Mouse (Mus musculus) MEL (cell line): ENCODE results near the gene Kcna5. TPM values are rescaled to one million over a fixed set of nuclear protein-coding genes. Genes with fewer than 3 reads are reported as not detected.

Source experiments
- DNase-seq: peaks from one replicate; pipeline ENCODE4 v3.0.0; 2011; ENCODE audit warnings: low read depth, low spot score
- H3K27ac ChIP-seq: 2 replicates; pipeline ENCODE4 v1.5.1; 2012; ENCODE audit warnings: low read depth, mild to moderate bottlenecking, control low read depth, low read length, moderate library complexity; ENCODE audit not compliant: control insufficient read depth
- H3K27me3 ChIP-seq, 2 experiments: fragments of 150-350 bp in 1 of 2; sonication (generic) in 1 of 2; 2 replicates each; pipeline ENCODE4 v1.6.1; 2012; ENCODE audit warnings: low read length in 2 of 2, mild to moderate bottlenecking in 2 of 2, improper control_type of control experiment in 1 of 2, moderate library complexity in 1 of 2; ENCODE audit not compliant: insufficient read depth in 2 of 2, control insufficient read depth in 1 of 2
- H3K36me3 ChIP-seq, 2 experiments: 2 replicates each; pipeline ENCODE4 v1.6.1; 2012 to 2014; ENCODE audit warnings: low read length in 2 of 2, improper control_type of control experiment in 1 of 2, inconsistent platforms in 1 of 2, mild to moderate bottlenecking in 1 of 2; ENCODE audit not compliant: insufficient read depth in 2 of 2, control insufficient read depth in 1 of 2
- H3K4me1 ChIP-seq, 2 experiments: fragments of 150-350 bp in 1 of 2; sonication (generic) in 1 of 2; 2 replicates each; pipeline ENCODE4 v1.6.1; 2012; ENCODE audit warnings: low read length in 2 of 2, improper control_type of control experiment in 1 of 2, mild to moderate bottlenecking in 1 of 2; ENCODE audit not compliant: insufficient read depth in 2 of 2, control insufficient read depth in 1 of 2
- H3K4me3 ChIP-seq, 2 experiments: fragments of 150-350 bp in 1 of 2; sonication (generic) in 1 of 2; 2 replicates each; pipeline ENCODE4 v1.5.1; 2012; ENCODE audit warnings: low read depth in 2 of 2, low read length in 2 of 2, mild to moderate bottlenecking in 2 of 2, moderate library complexity in 2 of 2, control low read depth in 1 of 2, improper control_type of control experiment in 1 of 2; ENCODE audit not compliant: control insufficient read depth in 1 of 2, insufficient read depth in 1 of 2
- H3K79me2 ChIP-seq: 2 replicates; pipeline ENCODE4 v1.6.1; 2012; ENCODE audit warnings: mild to moderate bottlenecking, low read length, moderate library complexity; ENCODE audit not compliant: control insufficient read depth, poor library complexity, insufficient read depth
- H3K9ac ChIP-seq: 2 replicates; pipeline ENCODE4 v1.6.1; 2012; ENCODE audit warnings: low read depth, mild to moderate bottlenecking, control low read depth, low read length, moderate library complexity; ENCODE audit not compliant: control insufficient read depth, poor library complexity, severe bottlenecking
- H3K9me3 ChIP-seq: fragments of 150-350 bp; sonication (generic); replicated peaks from 2 replicates; pipeline ENCODE4 v1.6.1; 2012; ENCODE audit warnings: mild to moderate bottlenecking, low read length, improper control_type of control experiment, moderate library complexity; ENCODE audit not compliant: insufficient read depth
- CHD1 ChIP-seq: IDR thresholded peaks from 2 replicates; pipeline ENCODE4 v1.6.1; 2012; ENCODE audit warnings: low read depth, mild to moderate bottlenecking, inconsistent platforms, low read length, improper control_type of control experiment
- CTCF ChIP-seq, 3 experiments: IDR thresholded peaks in 2 of 3; conservative IDR thresholded peaks in 1 of 3; 2 replicates each; pipeline ENCODE4 v1.5.1; 2011 to 2012; ENCODE audit warnings: low read length in 3 of 3, low read depth in 2 of 3, mild to moderate bottlenecking in 2 of 3, improper control_type of control experiment in 1 of 3, inconsistent platforms in 1 of 3, mixed read lengths in 1 of 3, moderate library complexity in 1 of 3; ENCODE audit not compliant: control insufficient read depth in 1 of 3, insufficient read depth in 1 of 3, poor library complexity in 1 of 3, severe bottlenecking in 1 of 3
- ETS1 ChIP-seq: IDR thresholded peaks from 2 replicates; pipeline ENCODE4 v1.6.1; 2012; ENCODE audit warnings: low read depth, mild to moderate bottlenecking, inconsistent platforms, low read length, improper control_type of control experiment, moderate library complexity
- GABPA ChIP-seq: IDR thresholded peaks from 2 replicates; pipeline ENCODE4 v1.6.1; 2012; ENCODE audit warnings: low read depth, mild to moderate bottlenecking, inconsistent platforms, low read length, improper control_type of control experiment, moderate library complexity
- GATA1 ChIP-seq: IDR thresholded peaks from 2 replicates; pipeline ENCODE4 v1.6.1; 2011; ENCODE audit warnings: low read depth, low read length, improper control_type of control experiment
- JUND ChIP-seq: IDR thresholded peaks from 2 replicates; pipeline ENCODE4 v1.6.1; 2011; ENCODE audit warnings: low read depth, mild to moderate bottlenecking, improper control_type of control experiment, low read length
- KAT2A ChIP-seq: conservative IDR thresholded peaks from 2 replicates; pipeline ENCODE4 v1.6.1; 2012; ENCODE audit warnings: low read depth, low read length, improper control_type of control experiment, inconsistent platforms
- MAX ChIP-seq: IDR thresholded peaks from 2 replicates; pipeline ENCODE4 v1.6.1; 2011; ENCODE audit warnings: low read length, improper control_type of control experiment
- MAZ ChIP-seq: IDR thresholded peaks from 2 replicates; pipeline ENCODE4 v1.6.1; 2012; ENCODE audit warnings: low read depth, mild to moderate bottlenecking, inconsistent platforms, low read length, improper control_type of control experiment
- MEF2A ChIP-seq: IDR thresholded peaks from 2 replicates; pipeline ENCODE4 v1.6.1; 2014; ENCODE audit warnings: low read depth, mild to moderate bottlenecking, inconsistent platforms, low read length, improper control_type of control experiment; ENCODE audit not compliant: poor library complexity, insufficient replicate concordance, severe bottlenecking; ENCODE audit errors: extremely low read depth
- MYB ChIP-seq: IDR thresholded peaks from 2 replicates; pipeline ENCODE4 v1.6.1; 2011; ENCODE audit warnings: mild to moderate bottlenecking, low read depth, low read length, improper control_type of control experiment
- MYC ChIP-seq: IDR thresholded peaks from 2 replicates; pipeline ENCODE4 v1.6.1; 2011; ENCODE audit warnings: low read depth, mild to moderate bottlenecking, low read length, improper control_type of control experiment, moderate library complexity
- NRF1 ChIP-seq: IDR thresholded peaks from 2 replicates; pipeline ENCODE4 v1.6.1; 2014; ENCODE audit warnings: low read depth, mild to moderate bottlenecking, inconsistent platforms, low read length, improper control_type of control experiment, moderate library complexity; ENCODE audit not compliant: poor library complexity, insufficient read depth, severe bottlenecking
- POLR2AphosphoS2 ChIP-seq: IDR thresholded peaks from 2 replicates; pipeline ENCODE4 v1.6.1; 2011; ENCODE audit warnings: low read length, improper control_type of control experiment
- POLR2AphosphoS5 ChIP-seq: IDR thresholded peaks from 2 replicates; pipeline ENCODE4 v1.6.1; 2012; ENCODE audit warnings: low read depth, borderline replicate concordance, mild to moderate bottlenecking, inconsistent platforms, low read length, moderate library complexity, mixed read lengths
- SIN3A ChIP-seq: IDR thresholded peaks from 2 replicates; pipeline ENCODE4 v1.6.1; 2012; ENCODE audit warnings: low read length, improper control_type of control experiment, inconsistent platforms
- TBP ChIP-seq: IDR thresholded peaks from 2 replicates; pipeline ENCODE4 v1.8.0; 2011; ENCODE audit warnings: low read depth, low read length, improper control_type of control experiment
- USF2 ChIP-seq, 2 experiments: IDR thresholded peaks; 2 replicates each; pipeline ENCODE4 v1.6.1; 2011 to 2012; ENCODE audit warnings: improper control_type of control experiment in 2 of 2, low read length in 2 of 2, borderline replicate concordance in 1 of 2, inconsistent platforms in 1 of 2, low read depth in 1 of 2, mild to moderate bottlenecking in 1 of 2; ENCODE audit not compliant: insufficient read depth in 1 of 2
- ZC3H11A ChIP-seq: IDR thresholded peaks from 2 replicates; pipeline ENCODE4 v1.6.1; 2012; ENCODE audit warnings: low read depth, mild to moderate bottlenecking, inconsistent platforms, low read length, improper control_type of control experiment
- ZKSCAN1 ChIP-seq: IDR thresholded peaks from 2 replicates; pipeline ENCODE4 v1.6.1; 2012; ENCODE audit warnings: low read depth, mild to moderate bottlenecking, inconsistent platforms, low read length, improper control_type of control experiment, moderate library complexity
- ZMIZ1 ChIP-seq: IDR thresholded peaks from 2 replicates; pipeline ENCODE4 v1.6.1; 2012; ENCODE audit warnings: low read depth, mild to moderate bottlenecking, inconsistent platforms, low read length, improper control_type of control experiment, moderate library complexity
- ZNF384 ChIP-seq: IDR thresholded peaks from 2 replicates; pipeline ENCODE4 v1.6.1; 2012; ENCODE audit warnings: low read depth, mild to moderate bottlenecking, inconsistent platforms, low read length, improper control_type of control experiment
- polyA plus RNA-seq, 2 experiments: library from polyadenylated mRNA; stranded (reverse) in 1 of 2; unstranded in 1 of 2; fragments of >175 nt in 1 of 2; fragments of >200 nt in 1 of 2; gene quantifications; 2 replicates each; pipeline versions ENCODE4 v1.2.1 to v1.2.4; 2012; ENCODE audit warnings: low replicate concordance in 2 of 2, low read depth in 1 of 2; ENCODE audit not compliant: insufficient read length in 2 of 2, insufficient read depth in 1 of 2, missing spikeins in 1 of 2
- total RNA-seq: library from RNA; depleted of rRNA; stranded (reverse); fragments of 300-350 nt; gene quantifications from 2 replicates; pipeline ENCODE4 v1.2.3, GENCODE M21; 2012

Kcna5 gene
- total and polyA plus RNA-seq, 3 experiments: not detected

DNA sequence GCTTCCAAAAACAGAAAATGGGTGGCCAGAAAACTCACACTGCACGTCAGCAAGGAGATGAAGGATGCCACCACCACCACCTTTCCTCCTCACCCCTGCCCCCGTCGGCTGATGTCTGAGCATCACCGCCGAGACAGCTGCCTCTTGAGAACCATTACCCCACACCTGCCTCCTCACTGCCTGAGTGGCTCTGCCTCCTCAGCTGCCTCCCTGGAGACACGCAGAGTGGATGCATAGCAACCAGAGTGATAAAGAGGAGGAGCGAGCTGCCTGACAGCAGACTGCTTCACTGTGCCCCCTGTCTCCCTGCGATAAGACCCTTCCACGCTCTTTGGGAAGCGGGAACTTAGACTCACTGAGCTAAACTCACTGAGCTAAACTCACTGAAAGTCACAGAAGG is 20.5 kb downstream of the Kcna5 start:
- no peaks in the 10 kb centered on the region for H3K79me2 ChIP-seq
- H3K27ac ChIP-seq: no peak overlapping the region
- no peaks in the 10 kb centered on the region for H3K4me1 ChIP-seq
- no peak overlapping the region for H3K9ac ChIP-seq
- H3K4me3 ChIP-seq: no peak overlapping the region
- H3K27me3 ChIP-seq: no peaks in the 10 kb centered on the region
- no peaks in the 10 kb centered on the region for H3K9me3 ChIP-seq
- no peak for DNase-seq
- H3K36me3 ChIP-seq: no peaks in the 10 kb centered on the region
- no peak for TF ChIP-seq ZC3H11A
- TF ChIP-seq KAT2A: no peak
- no peak for TF ChIP-seq NRF1
- no peak for TF ChIP-seq USF2 (IDR thresholded peaks at IDR 0.05; ENCODE audit: borderline replicate concordance in 1 of 2, insufficient read depth in 1 of 2, low read depth in 1 of 2, low read length in 2 of 2)
- no peak for TF ChIP-seq GATA1
- TF ChIP-seq POLR2AphosphoS5: no peak
- no peak for TF ChIP-seq CHD1
- TF ChIP-seq ZMIZ1: no peak
- TF ChIP-seq MAZ: no peak
- no peak for TF ChIP-seq MYB
- no peak for TF ChIP-seq POLR2AphosphoS2
- no peak for TF ChIP-seq JUND
- TF ChIP-seq TBP: no peak
- no peak for TF ChIP-seq ETS1
- TF ChIP-seq ZNF384: no peak
- no peak for TF ChIP-seq ZKSCAN1
- TF ChIP-seq MAX: no peak
- no peak for TF ChIP-seq CTCF (IDR thresholded peaks at IDR 0.05 in 2 of 3, conservative IDR thresholded peaks at IDR 0.05 in 1 of 3; ENCODE audit: control insufficient read depth in 1 of 3, insufficient read depth in 1 of 3, low read depth in 2 of 3, low read length in 3 of 3, poor library complexity in 1 of 3, severe bottlenecking in 1 of 3)

DNA sequence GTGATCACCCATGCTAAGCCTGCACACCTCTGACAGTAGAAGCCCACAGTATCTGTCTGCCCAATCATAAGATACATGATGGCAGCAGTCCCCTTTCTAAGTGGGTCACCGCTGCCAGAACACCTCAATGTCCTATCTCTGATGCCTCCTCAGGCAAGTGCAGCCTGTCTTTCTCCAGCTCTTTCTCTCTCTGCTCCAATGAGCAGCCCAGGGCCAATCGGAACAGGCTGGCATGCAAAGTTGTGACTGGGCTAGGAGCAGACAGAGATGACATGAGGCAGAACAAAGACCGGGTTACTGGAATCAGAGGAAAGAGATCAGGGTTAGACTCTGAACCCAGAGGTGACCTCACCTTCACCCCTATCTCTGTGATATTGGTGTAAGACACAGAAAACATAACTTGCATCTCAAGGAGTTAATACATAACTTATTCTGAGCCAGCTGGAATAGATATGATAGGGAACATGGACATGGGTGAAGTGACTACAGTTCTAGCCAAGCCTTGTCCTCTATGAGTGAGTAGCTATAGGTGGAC is 21.4 kb downstream of the Kcna5 start:
- Histone ChIP-seq H3K9ac (no peak overlapping the region), H3K9me3 (no peaks in the 10 kb centered on the region), H3K27ac (no peak overlapping the region), H3K4me3 (no peak overlapping the region), H3K27me3 (no peaks in the 10 kb centered on the region), H3K79me2 (no peaks in the 10 kb centered on the region), H3K36me3 (no peaks in the 10 kb centered on the region), H3K4me1 (no peaks in the 10 kb centered on the region)
- TF ChIP-seq ZMIZ1 (no peak), SIN3A (no peak), MEF2A (no peak), KAT2A (no peak), MAZ (no peak), MYC (no peak), GABPA (no peak)
- no peak for DNase-seq
